Mouse (Mus musculus) kidney, postnatal 0 days (tissue): Measurements from ENCODE around the gene Kdelc2. TPM values are rescaled to one million over a fixed set of nuclear protein-coding genes. Genes with fewer than 3 reads are reported as not detected.

Source experiments
- ATAC-seq: fragments of 200-750 bp; cut with Nextera tagmentation; replicated peaks from 2 replicates; pipeline ENCODE4 v1.8.0; 2017; ENCODE audit warnings: low read depth, moderate number of reproducible peaks, moderate TSS enrichment, moderate library complexity; ENCODE audit not compliant: low FRiP score
- DNase-seq: peaks from one replicate; pipeline ENCODE4 v3.0.0-alpha.2; 2016; ENCODE audit warnings: low spot score
- H3K27ac ChIP-seq: fragments of 300-500 bp; sonication (generic); 2 replicates; pipeline ENCODE4 v1.5.1; 2014; ENCODE audit warnings: mild to moderate bottlenecking
- H3K27me3 ChIP-seq: fragments of 300-500 bp; sonication (generic); 2 replicates; pipeline ENCODE4 v1.6.1; 2014; ENCODE audit warnings: low read length, mixed read lengths; ENCODE audit not compliant: insufficient read depth
- H3K36me3 ChIP-seq: fragments of 300-500 bp; sonication (generic); 2 replicates; pipeline ENCODE4 v1.6.1; 2014; ENCODE audit warnings: low read length, mixed read lengths; ENCODE audit not compliant: insufficient read depth
- H3K4me1 ChIP-seq: fragments of 300-500 bp; sonication (generic); replicated peaks from 2 replicates; pipeline ENCODE4 v1.6.1; 2014; ENCODE audit warnings: antibody characterized with exemption, low read length, mixed read lengths; ENCODE audit not compliant: insufficient read depth
- H3K4me2 ChIP-seq: fragments of 300-500 bp; sonication (generic); 2 replicates; pipeline ENCODE4 v1.6.1; 2014; ENCODE audit warnings: mild to moderate bottlenecking, low read length, moderate library complexity, mixed read lengths
- H3K4me3 ChIP-seq: fragments of 300-500 bp; sonication (generic); replicated peaks from 2 replicates; pipeline ENCODE4 v1.5.1; 2014; ENCODE audit warnings: low read depth, low read length
- H3K9ac ChIP-seq: fragments of 300-500 bp; sonication (generic); 2 replicates; pipeline ENCODE4 v1.6.1; 2014; ENCODE audit warnings: low read depth, low read length
- H3K9me3 ChIP-seq: fragments of 300-500 bp; sonication (generic); replicated peaks from 2 replicates; pipeline ENCODE4 v1.6.1; 2016; ENCODE audit warnings: low read length, inconsistent platforms, mixed read lengths
- CTCF ChIP-seq: IDR thresholded peaks from 2 replicates; pipeline ENCODE4 v1.5.1; 2016; ENCODE audit warnings: antibody characterized with exemption, low read depth, mild to moderate bottlenecking, moderate library complexity
- WGBS: fragments of 180-500 bp; shearing (Covaris S2); extraction: QIAGEN DNeasy Blood & Tissue Kit; methylation state at CpG from one replicate; pipeline ENCODE4 v1.1.7; 2014; 5-methylcytosine and 5-hydroxymethylcytosine counted together
- microRNA-seq: library from miRNA; unstranded; fragments of <30 nt; microRNA quantifications from one replicate; pipeline ENCODE4, GENCODE M21; 2016
- polyA plus RNA-seq: library from polyadenylated mRNA; unstranded; fragments of >200 nt; fragmentation: Nextera tagmentation; extraction: Ambion mirVana; gene quantifications from 2 replicates; pipeline ENCODE4 v1.2.1, GENCODE M21; 2015

The Kdelc2 gene
- polyA plus RNA-seq, 1 experiment from 2014 or later, result 28.6 TPM

GRCm38 (mm10) chr9:53422133-53422896, 38.5 kb downstream of the Kdelc2 start:
- Histone ChIP-seq H3K4me2 (no peak overlapping the region), H3K36me3 (no peaks in the 10 kb centered on the region), H3K9me3 (no peaks in the 10 kb centered on the region), H3K4me1 (no peaks in the 10 kb centered on the region), H3K27ac (no peak overlapping the region), H3K27me3 (no peaks in the 10 kb centered on the region), H3K4me3 (no peak overlapping the region), H3K9ac (no peak overlapping the region)
- ATAC-seq (no peak), DNase-seq (no peak)
- TF ChIP-seq CTCF, result no peak
- WGBS, result 66% methylated on average over 9 of the region's 9 CpGs

DNA sequence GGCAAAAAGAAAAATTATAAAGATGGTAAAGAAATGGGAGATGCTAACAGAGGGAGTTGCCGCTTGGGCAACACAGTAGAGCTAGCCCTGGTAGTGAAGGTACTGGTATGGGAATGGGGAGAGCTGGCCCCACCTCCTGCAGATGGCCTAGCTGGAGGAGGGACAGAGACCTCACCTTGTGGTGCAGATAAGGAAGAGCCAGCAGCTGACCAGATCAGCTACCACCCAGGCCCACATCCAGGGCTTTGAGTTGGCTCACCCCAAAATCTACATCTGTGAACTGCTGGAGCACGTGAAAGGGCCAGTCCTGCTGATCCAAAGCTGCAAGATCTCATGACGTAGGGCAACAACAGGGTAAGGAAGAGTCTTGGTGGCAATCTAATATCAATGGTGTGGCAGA, 42.9 kb downstream of the Kdelc2 start:
- H3K4me1 ChIP-seq, result no peaks in the 10 kb centered on the region
- H3K27ac ChIP-seq, result no peak overlapping the region
- H3K4me2 ChIP-seq, result no peak overlapping the region
- H3K36me3 ChIP-seq, result no peaks in the 10 kb centered on the region
- H3K9ac ChIP-seq, result no peak overlapping the region
- DNase-seq, result no peak
- no peak overlapping the region for H3K4me3 ChIP-seq
- no peaks in the 10 kb centered on the region for H3K27me3 ChIP-seq
- no peaks in the 10 kb centered on the region for H3K9me3 ChIP-seq
- TF ChIP-seq CTCF, result no peak
- 89% methylated on average over 3 of the region's 3 CpGs for WGBS
- no peak for ATAC-seq

DNA sequence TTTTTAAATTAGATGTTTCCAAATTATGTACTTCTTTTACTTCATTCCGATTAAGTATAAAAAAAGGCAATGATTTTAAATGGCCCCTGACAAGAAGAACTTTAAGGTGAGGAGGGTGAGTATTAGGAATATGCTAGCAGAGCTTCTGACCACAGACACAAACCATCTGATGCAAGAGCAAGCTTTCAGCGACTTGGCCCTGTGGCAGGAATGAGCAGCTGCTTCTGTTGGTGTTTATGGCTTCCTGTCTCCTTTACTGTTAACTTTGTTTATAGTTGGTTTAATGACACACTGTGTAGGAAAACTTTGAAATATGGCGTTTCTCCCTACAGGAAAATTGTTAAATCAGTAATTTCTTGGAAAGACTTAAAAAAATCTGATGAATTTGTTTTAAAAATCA, 43.8 kb downstream of the Kdelc2 start:
- Histone ChIP-seq H3K27me3 (no peaks in the 10 kb centered on the region), H3K4me2 (no peak overlapping the region), H3K4me3 (no peak overlapping the region), H3K4me1 (no peaks in the 10 kb centered on the region), H3K9ac (no peak overlapping the region), H3K27ac (no peak overlapping the region), H3K36me3 (no peaks in the 10 kb centered on the region), H3K9me3 (no peaks in the 10 kb centered on the region)
- ATAC-seq (no peak), DNase-seq (peak; percentile 91)
- TF ChIP-seq CTCF, result peak; percentile 38
- WGBS, result 39% methylated on average over 3 of the region's 3 CpGs

GRCm38 (mm10) chr9:53435830-53436570, 52.2 kb downstream of the Kdelc2 start:
- Histone ChIP-seq H3K9me3 (no peaks in the 10 kb centered on the region), H3K9ac (no peak overlapping the region), H3K4me3 (no peak overlapping the region), H3K36me3 (0 out of 2 replicates have a peak, but pooled peaks cover 12% of the 10 kb centered on the region), H3K27me3 (no peaks in the 10 kb centered on the region), H3K4me2 (no peak overlapping the region), H3K27ac (no peak overlapping the region), H3K4me1 (no peaks in the 10 kb centered on the region)
- 91% methylated on average over 14 of the region's 14 CpGs for WGBS
- no peak for ATAC-seq
- no peak for DNase-seq
- no peak for TF ChIP-seq CTCF

GRCm38 (mm10) chr9:53450609-53451008, 66.8 kb downstream of the Kdelc2 start:
- Histone ChIP-seq H3K27me3 (no peaks in the 10 kb centered on the region), H3K9me3 (no peaks in the 10 kb centered on the region), H3K4me1 (no peaks in the 10 kb centered on the region), H3K4me2 (no peak overlapping the region), H3K27ac (no peak overlapping the region), H3K9ac (no peak overlapping the region), H3K4me3 (no peak overlapping the region), H3K36me3 (0 out of 2 replicates have a peak, but pooled peaks cover 3% of the 10 kb centered on the region)
- no peak for ATAC-seq
- TF ChIP-seq CTCF, result no peak
- no peak for DNase-seq
- 92% methylated on average over 1 of the region's 1 CpGs for WGBS

Small RNA genes lying within 50 kb of the gene (microRNA-seq; reads per million reads assigned to microRNA genes)
- gene Mir130c, result not detected

Other genes with a start within 250 kb of the Kdelc2 start
- 26.6 and 27.2 TPM in 2 replicates for gene Ddx10, start 136.0 kb upstream of the Kdelc2 start, polyA plus RNA-seq
- 2.4 and 2.8 TPM in 2 replicates for gene Exph5, start 82.4 kb upstream of the Kdelc2 start, polyA plus RNA-seq
- 3.9 and 4.1 TPM in 2 replicates for gene 4930550C14Rik, start 18.3 kb downstream of the Kdelc2 start, polyA plus RNA-seq
- 6.5 and 7.8 TPM in 2 replicates for gene Atm, start 152.7 kb downstream of the Kdelc2 start, polyA plus RNA-seq
- gene Npat, start 153.0 kb downstream of the Kdelc2 start, polyA plus RNA-seq, result 11.4 and 12.2 TPM in 2 replicates
- gene Acat1, start 226.4 kb downstream of the Kdelc2 start, polyA plus RNA-seq, result 178 and 185 TPM in 2 replicates